Mouse (Mus musculus) stomach, postnatal 0 days (tissue): ENCODE measurements at regions not wholly inside any gene's neighbourhood (a gene's known extent, or its start where the extent isn't known, plus 50 kb on each side); places are given as distances from the start of the nearest gene placed in this dataset.

Experiments
- CTCF ChIP-seq: IDR thresholded peaks from 2 replicates; pipeline ENCODE4 v1.5.1; 2016; ENCODE audit warnings: antibody characterized with exemption, low read depth, mild to moderate bottlenecking, moderate library complexity
- EP300 ChIP-seq: optimal IDR thresholded peaks from 2 replicates; pipeline ENCODE3; 2016; ENCODE audit warnings: antibody characterized with exemption

DNA sequence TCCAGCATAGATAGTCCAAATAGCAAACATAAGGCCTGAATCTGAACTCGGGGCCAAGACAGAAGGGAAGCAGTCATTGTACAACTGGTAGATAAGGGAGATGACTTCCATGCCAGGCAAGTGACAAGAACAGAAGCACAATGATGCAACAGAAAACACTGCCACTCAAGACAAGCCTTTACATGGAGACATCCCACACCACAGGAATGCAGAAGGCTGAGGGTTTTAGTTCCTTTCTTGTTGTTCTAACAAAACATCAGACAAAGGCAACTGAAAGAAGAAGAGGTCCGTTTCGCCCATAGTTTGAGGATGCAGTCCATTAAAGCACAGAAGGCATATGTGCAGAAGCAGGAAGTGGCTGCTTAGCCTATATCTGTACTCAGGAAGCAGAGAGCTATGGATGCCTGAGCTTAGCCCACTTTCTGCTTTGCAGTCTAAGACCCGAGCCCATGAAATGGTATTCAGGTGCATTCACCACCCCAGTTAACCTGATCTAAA lies 360.0 kb upstream of the Pik3r1 start:
- TF ChIP-seq CTCF: no peak
- no peak for TF ChIP-seq EP300
